Mouse (Mus musculus): Measurements from ENCODE around the gene Gm28308.

Gene Gm28308

DNA sequence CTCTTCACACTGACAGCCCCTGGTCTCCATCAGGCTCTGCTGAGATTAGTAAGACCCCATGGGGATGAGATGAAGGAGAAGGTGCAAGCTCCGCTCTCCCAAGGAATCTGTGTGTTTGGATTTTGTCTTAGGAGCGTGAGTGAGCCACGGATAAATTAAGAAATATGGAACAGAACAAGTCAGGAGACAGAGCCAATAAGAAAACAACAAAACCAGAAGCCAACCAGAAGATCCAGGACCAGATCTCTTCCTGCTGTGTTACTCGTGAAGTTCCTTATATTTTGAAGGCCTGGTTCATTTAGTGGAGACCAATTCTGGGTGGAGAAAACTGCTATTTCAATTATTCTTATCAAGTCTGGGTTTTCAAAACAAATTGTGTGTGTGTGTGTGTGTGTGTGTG, 61.6 kb downstream of the Gm28308 start:
- no peak for DNase-seq

DNA sequence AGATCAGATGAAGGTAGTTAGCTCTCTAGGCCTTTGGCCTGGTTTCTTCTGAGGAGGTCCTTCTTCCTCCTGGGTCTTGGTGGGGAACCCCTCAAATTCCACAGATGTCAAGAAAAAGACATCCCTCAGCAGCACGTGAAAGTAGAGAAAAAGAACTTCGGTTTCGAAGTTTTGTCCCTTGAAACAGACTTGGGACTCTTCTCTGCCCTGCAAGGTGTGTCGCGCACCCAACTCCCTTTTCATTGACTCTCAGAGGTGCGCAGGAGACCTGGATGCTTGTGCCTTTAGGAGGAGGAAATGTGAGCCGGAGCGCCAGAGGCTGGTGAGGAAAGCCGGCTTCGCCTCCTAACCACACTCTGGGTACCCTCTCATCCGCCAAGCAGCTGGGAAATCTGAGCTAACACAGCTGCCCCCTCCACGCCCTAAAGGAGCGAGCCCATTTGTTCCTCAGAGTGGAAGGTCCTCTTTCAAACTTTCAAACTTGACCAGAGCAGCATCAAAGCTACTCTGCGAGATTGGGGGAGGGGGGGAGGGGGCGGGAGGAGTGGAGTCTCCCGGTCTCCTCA, 62.7 kb downstream of the Gm28308 start:
- DNase-seq: no peak

DNA sequence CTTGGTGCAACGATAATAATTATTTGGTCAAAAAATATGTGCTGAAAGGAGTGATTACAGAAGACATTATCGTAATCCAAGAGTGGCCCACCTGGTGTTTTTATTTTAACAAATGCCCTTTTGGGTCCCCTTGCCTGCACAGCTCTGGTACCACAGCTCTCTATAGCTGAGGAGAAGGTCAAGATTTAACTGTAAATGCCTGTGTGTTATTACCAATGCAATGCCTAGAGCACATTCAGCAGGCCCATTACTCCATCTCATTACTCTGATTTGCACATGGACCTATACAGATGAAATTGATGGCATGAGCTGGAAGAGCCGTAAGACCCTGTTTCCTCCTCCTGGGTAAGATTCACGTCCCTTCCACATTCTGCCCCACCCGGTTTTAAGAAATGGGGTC, 74.0 kb downstream of the Gm28308 start:
- DNase-seq: no peak

DNA sequence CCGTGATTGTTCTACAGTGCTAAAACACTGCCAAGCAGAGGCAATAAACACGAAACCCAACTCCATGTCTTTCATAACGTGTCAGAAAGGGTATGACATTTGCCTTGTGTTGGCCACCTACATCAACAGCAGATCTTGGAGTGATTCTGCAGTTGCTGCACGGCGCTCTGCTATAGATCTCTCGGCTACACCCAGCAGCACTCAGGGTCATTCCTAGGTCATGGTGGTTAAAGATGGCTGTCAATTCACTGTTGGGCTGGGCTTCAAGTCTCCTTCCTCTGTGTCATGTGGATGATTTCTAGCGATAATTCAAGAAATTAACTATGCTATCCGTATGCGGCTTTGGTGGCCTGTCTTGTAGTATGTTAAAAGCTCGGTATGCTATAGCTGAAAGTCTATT, 74.6 kb downstream of the Gm28308 start:
- no peak for DNase-seq

DNA sequence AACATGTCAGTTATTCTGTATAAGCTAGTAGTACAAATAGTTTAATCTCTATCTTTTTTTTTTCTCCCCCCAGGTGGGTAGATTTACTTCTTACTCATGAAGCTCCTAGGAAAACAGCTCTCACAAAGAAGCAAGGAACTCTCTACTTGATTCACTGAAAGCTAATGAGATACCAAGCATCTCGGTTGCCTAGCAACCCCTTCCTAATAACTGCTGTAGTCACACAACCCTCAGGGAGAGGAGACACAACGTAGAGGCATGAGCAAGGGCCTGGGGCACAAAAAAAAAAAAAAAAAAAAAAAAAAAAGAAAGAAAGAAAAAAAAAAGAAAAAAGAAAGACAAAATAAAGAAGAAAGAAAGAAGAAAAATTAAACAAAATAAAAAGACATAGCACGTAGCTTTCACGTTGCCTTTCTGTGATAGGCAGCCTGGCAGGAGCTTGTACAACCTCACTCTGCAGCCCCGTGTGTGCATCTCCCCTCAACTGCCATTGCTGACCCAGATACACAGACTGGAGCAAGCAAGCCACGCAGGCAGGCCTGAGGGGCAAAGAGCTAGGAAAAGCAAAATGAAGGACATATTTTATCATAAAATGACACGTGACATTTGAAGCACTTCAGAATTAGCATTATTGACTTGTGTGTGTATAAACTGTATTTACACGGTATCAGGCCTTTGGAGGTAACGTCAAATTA, 75.2 kb downstream of the Gm28308 start:
- DNase-seq: no peak

DNA sequence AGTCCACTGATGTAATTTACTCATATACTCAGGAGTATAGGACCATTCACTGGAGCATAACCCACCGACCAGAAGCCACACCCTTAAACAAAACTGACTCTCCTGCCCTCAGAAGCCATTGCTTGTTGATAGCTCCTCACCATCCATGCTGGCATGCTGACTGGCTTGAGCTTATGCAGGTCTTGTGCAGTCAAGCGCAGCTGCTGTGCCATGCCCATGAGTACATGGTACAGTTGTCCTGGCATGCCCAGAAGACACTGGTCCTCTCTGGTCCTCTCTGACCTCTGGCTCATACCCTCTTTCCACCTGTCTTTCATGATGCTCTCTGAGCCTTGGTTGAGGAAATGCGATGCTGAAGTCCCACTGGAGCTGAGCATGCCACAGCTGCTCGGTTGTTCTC, 89.5 kb downstream of the Gm28308 start:
- DNase-seq: no peak

DNA sequence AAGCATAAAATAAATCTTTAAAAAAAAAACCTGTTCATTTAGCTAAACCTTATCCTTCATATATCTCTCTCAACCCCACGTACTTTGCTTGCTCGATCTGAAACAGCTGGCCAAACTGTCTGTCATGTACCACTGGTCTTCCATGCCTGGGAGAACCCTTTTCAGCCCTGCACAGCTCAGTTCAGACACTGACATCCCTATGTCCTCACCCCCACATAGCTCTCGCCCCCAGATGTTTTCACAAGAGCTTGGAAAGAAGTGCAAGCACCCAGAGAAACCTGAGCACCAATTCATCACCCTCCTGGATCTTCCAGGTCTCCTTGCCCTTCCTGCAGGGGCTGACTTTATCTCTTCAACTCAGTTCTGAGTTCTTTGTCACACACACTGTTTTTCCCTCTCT, 92.0 kb downstream of the Gm28308 start:
- DNase-seq: no peak

DNA sequence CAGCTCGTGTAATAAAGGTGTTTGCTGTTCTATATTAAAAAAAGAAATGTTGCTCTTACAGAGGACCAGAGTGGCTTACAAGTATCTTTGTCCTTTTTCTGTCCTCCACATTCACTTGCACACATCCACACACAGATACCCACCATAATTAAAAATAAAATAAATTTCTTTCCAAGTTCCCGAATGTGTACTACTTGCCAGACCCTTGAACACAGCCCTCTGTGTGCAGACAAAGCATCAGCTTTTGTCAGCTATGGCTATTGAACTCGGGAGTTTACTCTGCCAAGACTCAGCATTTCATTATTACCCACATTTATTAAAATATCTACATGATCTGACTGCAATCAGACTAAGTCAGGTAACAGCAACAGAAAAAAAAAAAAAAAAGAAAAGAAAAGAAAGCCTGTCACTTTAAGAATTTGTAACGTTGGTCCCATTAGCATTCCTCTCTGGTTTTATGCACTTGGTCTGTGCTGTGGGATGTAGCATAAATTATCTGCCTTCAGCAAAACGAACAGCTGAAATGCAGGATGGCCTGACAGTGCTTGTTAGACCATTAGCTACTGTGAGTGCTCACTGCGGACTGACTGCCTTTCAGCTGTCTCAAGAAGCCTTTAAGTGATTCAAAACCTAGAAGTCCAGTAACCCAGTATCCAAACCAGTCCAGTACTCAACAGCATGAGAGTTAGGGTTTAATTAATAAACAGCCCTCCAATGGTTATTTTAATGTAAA, 94.1 kb downstream of the Gm28308 start:
- DNase-seq: no peak

DNA sequence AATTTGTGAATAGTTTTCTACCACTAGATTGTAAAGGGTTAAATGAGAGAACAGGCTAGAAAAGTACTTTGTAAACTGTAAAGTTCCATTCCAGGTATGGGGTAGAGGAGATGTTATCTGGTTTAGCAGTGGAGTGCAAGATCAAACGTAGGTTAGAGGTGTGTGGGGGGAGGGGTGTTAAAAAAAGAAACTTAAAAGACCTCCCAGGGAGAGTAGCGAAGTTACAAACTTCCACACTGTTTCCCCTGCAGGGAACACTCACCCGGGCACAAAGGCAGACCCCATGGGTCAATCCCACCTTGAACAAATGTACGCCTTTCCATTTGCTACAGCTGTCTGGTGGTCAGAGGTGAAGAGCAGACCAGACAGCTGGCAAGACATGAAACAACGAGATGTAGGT, 97.2 kb downstream of the Gm28308 start:
- peak; percentile 21 to 23 for DNase-seq
